Mouse (Mus musculus): ENCODE data around the gene Adgrl2.

DNA sequence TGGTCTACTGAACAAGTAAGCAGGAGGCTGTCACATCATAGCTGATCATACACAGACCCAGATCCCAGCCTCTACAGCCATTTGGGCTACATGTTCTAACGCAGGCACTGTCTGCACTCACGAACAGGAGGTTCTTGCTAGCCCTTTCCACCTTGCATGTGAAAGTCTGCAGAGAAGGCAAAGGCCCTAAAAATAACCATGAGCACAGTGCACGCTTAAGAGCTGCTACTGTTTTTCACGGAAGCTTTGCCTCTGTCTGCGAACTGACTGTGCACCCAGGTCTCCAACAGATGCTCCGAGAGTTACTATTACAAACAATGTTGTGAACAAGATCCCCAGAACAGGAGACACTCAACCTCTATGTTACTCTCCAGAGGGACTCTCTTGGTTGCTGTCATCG is 124.3 kb downstream of the Adgrl2 start:
- no peak for TF ChIP-seq CTCF (IDR thresholded peaks at IDR 0.05; ENCODE audit: insufficient read depth, low read length)
- TF ChIP-seq POLR2A (IDR thresholded peaks at IDR 0.05; ENCODE audit: borderline replicate concordance, extremely low read depth, low read depth, low read length): no peak

Measured in lung, adult 2 months (tissue).